Mouse (Mus musculus) kidney, postnatal 4 days (tissue): Measurements from ENCODE around the gene Psmb5.

Experiments
- DNase-seq, 2 experiments: peaks; one replicate each; pipeline ENCODE4 v3.0.0; 2021; ENCODE audit warnings: mixed read lengths in 2 of 2

Gene Psmb5

GRCm38 (mm10) chr14:54617897-54618365 lies at the start of gene Psmb5:
Gene Psmb5, minus strand, starts transcription at chr14:54618022.
- peak; percentile 91 to 95 for DNase-seq

GRCm38 (mm10) chr14:54664477-54665222 lies 46.8 kb upstream of the Psmb5 start:
- no peak for DNase-seq

- no peak for DNase-seq
Measured at GRCm38 (mm10) chr14:54660009-54660408, 42.2 kb upstream of the Psmb5 start.

GRCm38 (mm10) chr14:54653496-54653895 lies 35.7 kb upstream of the Psmb5 start:
- peak; percentile 86 to 92 for DNase-seq

GRCm38 (mm10) chr14:54652787-54653186 lies 35.0 kb upstream of the Psmb5 start:
- no peak for DNase-seq

GRCm38 (mm10) chr14:54651556-54651955 lies 33.7 kb upstream of the Psmb5 start:
- no peak for DNase-seq

- DNase-seq: peak; percentile 91 to 93
Measured at GRCm38 (mm10) chr14:54650621-54651454, 33.0 kb upstream of the Psmb5 start.

GRCm38 (mm10) chr14:54647900-54648299 lies 30.1 kb upstream of the Psmb5 start:
- DNase-seq: no peak

- no peak for DNase-seq
Measured at GRCm38 (mm10) chr14:54646898-54647636, 29.2 kb upstream of the Psmb5 start.

GRCm38 (mm10) chr14:54646455-54646854 lies 28.6 kb upstream of the Psmb5 start:
- no peak for DNase-seq

- no peak for DNase-seq
Measured at GRCm38 (mm10) chr14:54644294-54644693, 26.5 kb upstream of the Psmb5 start.

GRCm38 (mm10) chr14:54643011-54643410 lies 25.2 kb upstream of the Psmb5 start:
- no peak for DNase-seq

GRCm38 (mm10) chr14:54642224-54642944 lies 24.6 kb upstream of the Psmb5 start:
- peak in 1 of 2 experiments; percentile 20 for DNase-seq

- DNase-seq: peak; percentile 93 to 94
Measured at GRCm38 (mm10) chr14:54641305-54641969, 23.6 kb upstream of the Psmb5 start, which contains the start of gene Cdh24. Gene Cdh24, minus strand, starts transcription at chr14:54641364.

GRCm38 (mm10) chr14:54640946-54641304 lies 23.1 kb upstream of the Psmb5 start, which contains the start of gene Gm17606:
Gene Gm17606, plus strand, starts transcription at chr14:54640952.
- no peak for DNase-seq

GRCm38 (mm10) chr14:54640121-54640520 lies 22.3 kb upstream of the Psmb5 start:
- no peak for DNase-seq

GRCm38 (mm10) chr14:54638210-54638609 lies 20.4 kb upstream of the Psmb5 start:
- peak; percentile 36 to 45 for DNase-seq

- peak; percentile 71 to 72 for DNase-seq
Measured at GRCm38 (mm10) chr14:54636954-54637353, 19.1 kb upstream of the Psmb5 start.

- DNase-seq: no peak
Measured at GRCm38 (mm10) chr14:54634182-54634581, 16.4 kb upstream of the Psmb5 start.

GRCm38 (mm10) chr14:54632252-54632651 lies 14.4 kb upstream of the Psmb5 start:
- no peak for DNase-seq

GRCm38 (mm10) chr14:54631240-54631599 lies 13.4 kb upstream of the Psmb5 start:
- DNase-seq: no peak
